Mouse (Mus musculus) lung, adult 2 months (tissue): Measurements from ENCODE around the gene Sorbs1.

Experiments
- CTCF ChIP-seq: fragments of 200-500 bp; IDR thresholded peaks from 2 replicates; pipeline ENCODE4 v1.5.1; 2011; ENCODE audit warnings: mild to moderate bottlenecking, low read length, control low read depth; ENCODE audit not compliant: insufficient read depth
- POLR2A ChIP-seq: fragments of 200-500 bp; IDR thresholded peaks from 2 replicates; pipeline ENCODE4 v1.6.1; 2011; ENCODE audit warnings: low read depth, mild to moderate bottlenecking, control low read depth, low read length, borderline replicate concordance; ENCODE audit errors: extremely low read depth

GRCm38 (mm10) chr19:40532525-40532924 lies 18.9 kb upstream of the Sorbs1 start:
- TF ChIP-seq CTCF (no peak), POLR2A (no peak)
